ENCODE assay signal across 8 mouse cellular contexts in genomic region chr12:102878901-102879300, GRCm38 (mm10). TPM values are rescaled to one million over a fixed set of nuclear protein-coding genes. Genes with fewer than 3 reads are reported as not detected.
DNase-seq lines count a peak whose midpoint lies in the region; ATAC-seq and TF ChIP-seq lines count a peak whose summit lies in the region.

No protein-coding gene starts in this region.

- no peak for TF ChIP-seq CTCF in midbrain, postnatal 0 days (IDR thresholded peaks at IDR 0.05)

- no peak for ATAC-seq in heart, embryonic 13.5 days (ENCODE audit: extremely low read depth, insufficient number of reproducible peaks, low FRiP score, low TSS enrichment)
- no peak for ATAC-seq in limb, embryonic 11.5 days (ENCODE audit: insufficient number of reproducible peaks, low FRiP score, low TSS enrichment, low read depth)
- ATAC-seq in midbrain, postnatal 0 days (ENCODE audit: low FRiP score) = no peak

- intact Hi-C loops in gastrocnemius, postnatal 36 days (cut with DNase I) = no loop called here

- H3K27ac ChIP-seq in heart, embryonic 13.5 days (replicated peaks) = peak overlapping the region; percentile 85
- peak overlapping the region; percentile 49 for H3K27ac ChIP-seq in limb, embryonic 11.5 days (replicated peaks; ENCODE audit: low read depth, low read length)
- peak overlapping the region; percentile 93 for H3K27ac ChIP-seq in midbrain, postnatal 0 days (ENCODE audit: low read depth, low read length)

- H3K9me3 ChIP-seq in heart, embryonic 13.5 days = no peaks in the 10 kb centered on the region
- H3K9me3 ChIP-seq in limb, embryonic 11.5 days (ENCODE audit: control insufficient read depth, low read length) = no peaks in the 10 kb centered on the region
- H3K9me3 ChIP-seq in midbrain, postnatal 0 days (ENCODE audit: low read length) = no peaks in the 10 kb centered on the region

- 19% methylated on average over 7 of the region's 7 CpGs for WGBS in heart, embryonic 13.5 days
- 30% methylated on average over 7 of the region's 7 CpGs for WGBS in limb, embryonic 11.5 days
- 27% methylated on average over 7 of the region's 7 CpGs for WGBS in midbrain, postnatal 0 days

- H3K9ac ChIP-seq in heart, embryonic 13.5 days = peak overlapping the region; percentile 81
- peak overlapping the region; percentile 63 for H3K9ac ChIP-seq in limb, embryonic 11.5 days (ENCODE audit: low read length)
- H3K9ac ChIP-seq in midbrain, postnatal 0 days (replicated peaks; ENCODE audit: low read length, poor library complexity, severe bottlenecking) = peak overlapping the region; percentile 93; the same call in 1 of the 2 replicates

- peak overlapping the region; percentile 94 for H3K4me3 ChIP-seq in heart, embryonic 13.5 days
- peak overlapping the region; percentile 88 for H3K4me3 ChIP-seq in limb, embryonic 11.5 days (ENCODE audit: low read depth, low read length)
- peak overlapping the region; percentile 95 for H3K4me3 ChIP-seq in midbrain, postnatal 0 days (ENCODE audit: low read depth, low read length)

- DNase-seq in gastrocnemius, adult 18-20 months (ENCODE audit: low spot score) = peak; percentile 4
- DNase-seq in gastrocnemius, postnatal 36 days = no peak
- peak; percentile 6 for DNase-seq in R1 (ENCODE audit: low read depth, low spot score)
- DNase-seq in limb, embryonic 11.5 days (ENCODE audit: low spot score) = peak; percentile 43
- peak; percentile 51 for DNase-seq in midbrain, postnatal 0 days (ENCODE audit: low spot score)
- DNase-seq in right cerebral cortex, postnatal 4 days = no peak
- no peak for DNase-seq in testis, postnatal 10 days (ENCODE audit: low spot score)

- H3K4me1 ChIP-seq in heart, embryonic 13.5 days = peaks cover 27% of the 10 kb centered on the region
- H3K4me1 ChIP-seq in limb, embryonic 11.5 days (ENCODE audit: control insufficient read depth, insufficient read depth, low read length) = peaks cover 8% of the 10 kb centered on the region; the same call in 1 of the 2 replicates
- H3K4me1 ChIP-seq in midbrain, postnatal 0 days (ENCODE audit: insufficient read depth, low read length) = peaks cover 10% of the 10 kb centered on the region; the same call in 1 of the 2 replicates

- H3K27me3 ChIP-seq in heart, embryonic 13.5 days (replicated peaks) = no peaks in the 10 kb centered on the region
- H3K27me3 ChIP-seq in limb, embryonic 11.5 days (ENCODE audit: control insufficient read depth, insufficient read depth, low read length) = no peaks in the 10 kb centered on the region
- no peaks in the 10 kb centered on the region for H3K27me3 ChIP-seq in midbrain, postnatal 0 days (ENCODE audit: insufficient read depth, low read length)

- H3K4me2 ChIP-seq in heart, embryonic 13.5 days = peak overlapping the region; percentile 80
- peak overlapping the region; percentile 46; the same call in 1 of the 2 replicates for H3K4me2 ChIP-seq in limb, embryonic 11.5 days (ENCODE audit: low read depth, severe bottlenecking)
- H3K4me2 ChIP-seq in midbrain, postnatal 0 days (ENCODE audit: low read depth, low read length, poor library complexity, severe bottlenecking) = peak overlapping the region; percentile 77

- no peaks in the 10 kb centered on the region for H3K36me3 ChIP-seq in heart, embryonic 13.5 days
- no peaks in the 10 kb centered on the region for H3K36me3 ChIP-seq in limb, embryonic 11.5 days (ENCODE audit: control insufficient read depth, insufficient read depth, low read length)
- no peaks in the 10 kb centered on the region for H3K36me3 ChIP-seq in midbrain, postnatal 0 days (ENCODE audit: insufficient read depth, low read length)

RNA-seq across cellular contexts. Expression of gene Btbd7, which starts 0.6 kb away (rescaled TPM):
- 10 to 100 TPM; 16.0 to 17.1 TPM for total RNA-seq in gastrocnemius, adult 18-20 months (2021)
- 10 to 100 TPM; 14.4 to 15.6 TPM for total RNA-seq in gastrocnemius, postnatal 36 days (2021)
- 11.2 and 11.7 TPM in 2 replicates for polyA plus RNA-seq in heart, embryonic 13.5 days (2015; fragmentation: Nextera tagmentation; extraction: Ambion mirVana)
- 18.7 and 19.7 TPM in 2 replicates for polyA plus RNA-seq in limb, embryonic 11.5 days (2014; fragmentation: Nextera tagmentation; extraction: Ambion mirVana)
- total RNA-seq in midbrain, postnatal 0 days (2014; rRNA removed) = 32.2 and 33.8 TPM in 2 replicates
- polyA plus RNA-seq in midbrain, postnatal 0 days (2015; fragmentation: Nextera tagmentation; extraction: Ambion mirVana) = 6.8 and 9.2 TPM in 2 replicates

RNA-seq across cellular contexts. Expression of gene Cox8c, which starts 20.2 kb away (rescaled TPM):
- not detected for total RNA-seq in gastrocnemius, adult 18-20 months (2021)
- not detected for total RNA-seq in gastrocnemius, postnatal 36 days (2021)
- polyA plus RNA-seq in heart, embryonic 13.5 days (2015; fragmentation: Nextera tagmentation; extraction: Ambion mirVana) = not detected in 2 replicates
- not detected in 2 replicates for polyA plus RNA-seq in limb, embryonic 11.5 days (2014; fragmentation: Nextera tagmentation; extraction: Ambion mirVana)
- not detected in 2 replicates for total RNA-seq in midbrain, postnatal 0 days (2014; rRNA removed)
- polyA plus RNA-seq in midbrain, postnatal 0 days (2015; fragmentation: Nextera tagmentation; extraction: Ambion mirVana) = not detected in 2 replicates

Comparison
In these comparisons a context has a peak if more than half of its experiments do, and no peak if none do; other contexts are left out.
1. DNase-seq: peak in gastrocnemius, adult 18-20 months (single experiment), R1 (single experiment), limb, embryonic 11.5 days (single experiment) and midbrain, postnatal 0 days (single experiment); none in gastrocnemius, postnatal 36 days (0 of 2), right cerebral cortex, postnatal 4 days (single experiment) and testis, postnatal 10 days (single experiment).
2. Peak in every context shown above with its lines, with median percentiles within 50 percentile points of each other: H3K27ac ChIP-seq, H3K4me2 ChIP-seq, H3K4me3 ChIP-seq and H3K9ac ChIP-seq.